Mouse (Mus musculus): Measurements from ENCODE around the gene Kank2.

The Kank2 gene

DNA sequence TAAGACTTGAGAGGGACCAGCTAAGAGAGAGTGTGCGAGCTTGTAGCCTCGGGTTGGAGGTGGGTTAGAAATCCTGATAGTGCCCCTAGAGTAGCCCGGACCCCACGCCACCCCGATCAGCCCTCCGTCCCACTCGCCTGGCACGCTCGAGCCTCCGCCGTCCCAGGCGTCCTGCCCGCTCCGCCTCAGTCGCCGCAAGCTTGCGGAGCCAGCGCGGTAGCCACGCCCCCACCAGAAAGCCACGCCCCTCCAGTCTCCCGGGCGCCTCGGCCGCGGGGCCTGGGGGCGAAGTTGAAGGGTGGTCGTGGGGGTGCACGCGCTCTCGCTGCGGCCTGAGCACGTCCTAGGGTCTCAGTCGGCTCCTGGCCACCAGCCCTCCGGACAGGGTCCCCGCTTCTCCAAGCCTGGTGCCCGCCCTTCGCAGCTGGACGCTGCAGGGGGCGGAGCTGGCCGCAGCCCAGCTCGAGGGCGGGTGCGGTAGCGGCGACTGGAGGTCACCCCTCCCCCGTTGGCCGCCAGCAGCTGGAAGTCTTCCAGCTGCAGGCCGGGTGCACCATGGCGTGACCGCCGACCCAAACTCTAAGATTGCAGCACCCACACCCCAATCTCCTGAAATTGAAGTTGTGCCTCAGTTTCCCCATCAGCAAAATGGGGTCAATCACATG, at the start of gene Kank2:
Gene Kank2, minus strand, starts transcription at position 400 of the 665 bp plus-strand sequence.
- peak; percentile 70 for DNase-seq (ENCODE audit: low read depth, low spot score)

DNA sequence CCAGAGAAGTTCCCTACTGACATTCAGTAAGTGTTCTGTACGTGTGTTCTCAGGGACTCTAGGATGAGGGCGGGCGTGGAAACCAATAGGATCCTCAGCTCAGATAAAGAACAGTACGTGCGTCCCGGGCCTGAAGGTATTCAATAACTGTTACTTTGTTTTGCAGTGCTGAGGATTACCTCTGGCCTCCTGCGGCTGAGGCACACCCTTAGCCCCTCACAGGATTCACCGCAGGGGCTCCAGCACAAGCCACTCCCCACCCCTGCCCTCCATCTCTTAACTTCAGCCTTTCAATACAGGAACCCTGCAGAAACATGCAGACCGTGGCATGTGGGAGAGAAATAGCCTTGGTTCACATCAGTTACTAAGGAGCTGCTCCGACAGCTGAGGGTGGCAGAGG, 49.4 kb upstream of the Kank2 start:
- no peak for DNase-seq (ENCODE audit: low read depth, low spot score)

DNA sequence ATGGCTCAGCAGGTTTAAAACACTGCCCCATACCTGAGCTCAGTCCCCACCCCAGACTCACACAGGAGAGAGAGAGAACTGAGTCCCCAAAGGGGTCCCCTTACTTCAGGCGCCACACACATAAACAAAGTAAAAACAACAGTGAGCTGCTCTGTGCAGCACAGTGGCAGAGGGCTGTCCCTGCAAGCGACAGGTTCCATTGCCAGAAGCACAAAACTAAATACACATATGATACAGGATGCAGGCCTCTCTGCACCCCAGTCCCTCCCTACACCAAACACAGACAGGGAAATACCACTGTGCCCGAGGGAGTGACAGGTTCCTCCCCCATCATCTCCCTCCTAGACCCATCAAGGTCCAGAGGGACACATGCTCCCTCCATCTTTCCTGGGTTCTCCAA, 48.9 kb upstream of the Kank2 start:
- no peak for DNase-seq (ENCODE audit: low read depth, low spot score)

DNA sequence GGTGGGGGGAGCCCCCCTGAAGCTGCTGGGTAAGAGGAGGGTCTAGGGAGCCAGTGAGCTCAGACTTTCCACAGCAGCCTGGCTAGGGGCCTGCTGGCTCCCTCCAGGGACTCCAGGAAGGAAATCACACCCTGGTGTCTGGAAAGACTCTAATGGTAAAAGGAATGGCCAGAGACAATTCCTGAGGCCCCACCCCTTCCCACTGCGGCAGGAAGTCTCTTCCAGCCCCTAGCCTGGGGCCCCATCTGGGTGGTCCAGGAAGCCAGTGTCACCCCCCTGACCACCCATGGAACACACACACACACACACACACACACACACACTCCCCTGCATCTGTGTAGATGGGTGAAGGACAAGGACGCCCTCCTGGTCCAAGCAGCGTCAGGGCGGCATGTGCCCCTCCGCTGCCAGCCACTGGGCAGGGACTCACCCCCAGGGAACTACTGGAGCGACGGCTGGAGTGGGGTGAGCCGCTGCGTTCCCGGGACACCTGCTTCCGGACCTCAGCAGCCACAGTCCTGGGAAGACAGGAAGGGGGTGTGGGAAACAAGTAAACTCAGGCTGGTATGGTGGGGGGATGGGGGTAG, 48.3 kb upstream of the Kank2 start:
- DNase-seq (ENCODE audit: low read depth, low spot score), result no peak

DNA sequence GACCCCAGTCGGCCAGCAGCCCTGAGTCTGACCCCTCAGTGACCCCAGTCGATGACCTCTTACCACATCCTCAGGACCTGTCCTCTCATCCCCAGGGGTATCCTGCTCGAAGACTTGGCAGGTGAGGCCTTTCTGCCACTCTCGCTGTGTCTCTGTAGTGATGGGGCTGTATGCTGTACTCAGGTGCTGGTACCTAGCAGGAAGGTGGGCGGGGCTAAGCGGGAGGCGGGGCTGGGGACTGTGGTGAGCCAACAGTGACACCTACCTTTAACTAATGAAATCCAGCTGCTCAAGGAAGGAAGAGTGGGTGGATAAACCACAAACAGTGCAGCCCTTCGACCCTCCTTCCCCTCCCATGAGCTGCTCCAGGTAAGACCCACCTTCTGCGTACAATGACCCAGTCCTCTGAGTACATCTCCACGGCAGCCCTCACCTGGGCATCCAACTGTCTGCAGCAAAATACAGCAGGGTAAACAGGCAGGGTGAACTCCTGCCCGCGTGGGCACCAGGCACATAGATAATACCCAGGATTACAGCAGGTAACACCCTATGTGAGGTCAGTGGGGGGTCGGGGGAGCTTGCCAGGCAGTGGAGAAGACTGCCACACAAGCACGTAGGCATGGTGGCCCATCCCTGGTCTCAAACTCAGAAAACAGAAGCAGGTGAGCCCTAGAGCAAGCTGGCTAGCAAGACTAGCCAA, 47.0 kb upstream of the Kank2 start:
- no peak for DNase-seq (ENCODE audit: low read depth, low spot score)

DNA sequence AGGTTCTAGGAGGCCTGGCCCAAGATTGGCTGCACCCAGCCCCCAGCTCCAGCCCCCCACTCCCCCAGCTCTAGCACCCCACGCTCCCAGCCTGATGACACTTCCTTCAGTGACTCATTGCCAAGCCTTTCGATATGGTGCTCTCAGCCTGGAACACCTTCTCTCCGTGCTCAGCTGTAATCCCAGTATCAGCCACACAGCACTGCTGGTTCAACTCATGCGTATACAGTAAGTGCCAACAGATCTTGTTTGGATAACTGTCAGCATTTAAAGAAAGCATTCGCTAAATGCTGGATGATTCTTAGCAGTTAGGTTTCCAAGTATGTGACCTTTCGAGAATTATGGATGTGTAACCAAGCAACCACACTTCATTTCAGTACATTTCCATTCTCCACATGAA, 44.5 kb upstream of the Kank2 start:
- no peak for DNase-seq (ENCODE audit: low read depth, low spot score)

DNA sequence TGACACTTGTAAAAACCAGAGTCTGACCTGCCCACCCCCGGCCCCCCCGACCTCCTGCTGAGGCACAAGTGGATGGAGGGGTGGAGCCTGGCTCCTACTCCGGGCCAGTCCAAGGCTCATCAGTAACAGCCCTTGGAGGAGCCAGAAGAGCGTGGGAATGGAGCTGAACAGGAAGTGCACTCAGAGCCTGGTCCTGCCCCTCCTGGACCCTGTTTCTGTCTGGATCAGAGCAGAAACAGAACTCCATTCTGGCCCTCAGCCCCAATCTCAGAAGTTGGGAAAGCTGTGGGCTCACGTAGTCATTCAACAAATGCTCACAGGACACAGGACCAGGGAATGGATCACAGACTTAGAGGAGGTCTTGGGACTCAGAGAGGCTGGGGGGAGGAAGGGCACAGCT, 43.8 kb upstream of the Kank2 start:
- DNase-seq (ENCODE audit: low read depth, low spot score), result no peak

DNA sequence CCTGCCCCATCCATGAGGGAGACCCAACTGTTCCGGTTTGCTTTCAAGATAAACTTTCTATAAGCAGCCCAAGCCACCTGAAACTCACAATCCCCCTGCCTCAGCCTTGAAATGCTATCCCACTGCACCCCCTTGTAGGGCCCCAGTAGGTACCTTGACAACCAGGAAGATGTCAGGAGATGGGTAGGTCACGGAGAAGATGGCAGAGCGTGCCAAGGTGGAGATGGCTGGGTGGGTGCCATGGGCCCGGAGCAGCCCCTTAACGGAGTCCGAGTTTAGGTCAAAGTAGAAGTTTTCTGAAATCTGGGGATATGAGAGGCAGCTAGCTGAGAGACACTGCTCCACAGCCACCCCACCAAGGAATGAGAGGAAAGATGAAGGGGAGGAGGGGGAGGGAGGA, 42.8 kb upstream of the Kank2 start:
- DNase-seq (ENCODE audit: low read depth, low spot score), result no peak

DNA sequence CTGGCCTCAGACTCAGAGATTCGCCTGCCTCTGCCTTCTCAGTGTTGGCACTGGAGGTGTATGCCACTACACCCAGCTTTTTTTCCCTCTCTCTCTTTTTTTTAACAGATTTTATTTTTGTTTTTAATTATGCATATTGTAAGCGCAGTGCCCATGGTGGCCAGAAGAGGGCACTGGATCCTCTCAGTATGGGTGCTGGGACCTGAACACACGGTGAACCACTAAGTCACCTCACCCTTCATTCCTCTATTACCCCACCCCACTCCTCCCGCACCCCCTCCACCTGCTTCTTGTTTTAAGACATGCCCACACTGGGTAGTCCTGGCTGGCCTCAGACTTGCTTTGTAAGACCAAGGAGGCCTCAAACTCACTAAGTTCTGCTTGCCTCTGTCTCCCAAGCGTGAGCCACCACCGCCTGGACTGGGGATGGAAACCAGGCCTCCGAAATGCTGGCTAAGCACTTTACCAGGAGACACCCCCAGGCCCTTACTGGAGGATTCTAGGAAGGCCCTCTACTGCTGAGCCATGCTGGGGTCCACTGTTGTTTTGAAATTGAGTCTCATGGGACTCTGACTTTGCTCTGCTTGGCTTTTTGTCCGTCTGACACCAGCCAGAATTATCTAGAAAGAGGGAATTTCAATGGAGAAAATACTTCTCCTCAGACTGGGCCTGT, 41.7 kb upstream of the Kank2 start:
- DNase-seq (ENCODE audit: low read depth, low spot score), result peak; percentile 69

DNA sequence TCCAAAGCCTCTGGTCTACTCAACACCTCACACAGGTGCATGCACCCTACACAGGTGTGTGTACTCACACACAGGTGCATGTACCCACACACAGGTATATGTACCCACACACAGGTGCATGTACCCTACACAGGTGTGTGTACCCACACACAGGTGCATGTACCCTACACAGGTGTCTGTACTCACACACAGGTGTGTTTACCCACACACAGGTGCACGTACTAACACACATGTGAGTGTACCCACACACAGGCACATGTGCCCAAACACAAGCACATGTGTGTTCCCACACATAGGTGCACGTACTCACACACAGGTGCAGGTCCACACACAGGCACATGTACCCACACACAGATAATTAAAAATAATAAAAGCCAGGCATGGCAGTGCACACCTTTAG, 39.1 kb upstream of the Kank2 start:
- no peak for DNase-seq (ENCODE audit: low read depth, low spot score)

DNA sequence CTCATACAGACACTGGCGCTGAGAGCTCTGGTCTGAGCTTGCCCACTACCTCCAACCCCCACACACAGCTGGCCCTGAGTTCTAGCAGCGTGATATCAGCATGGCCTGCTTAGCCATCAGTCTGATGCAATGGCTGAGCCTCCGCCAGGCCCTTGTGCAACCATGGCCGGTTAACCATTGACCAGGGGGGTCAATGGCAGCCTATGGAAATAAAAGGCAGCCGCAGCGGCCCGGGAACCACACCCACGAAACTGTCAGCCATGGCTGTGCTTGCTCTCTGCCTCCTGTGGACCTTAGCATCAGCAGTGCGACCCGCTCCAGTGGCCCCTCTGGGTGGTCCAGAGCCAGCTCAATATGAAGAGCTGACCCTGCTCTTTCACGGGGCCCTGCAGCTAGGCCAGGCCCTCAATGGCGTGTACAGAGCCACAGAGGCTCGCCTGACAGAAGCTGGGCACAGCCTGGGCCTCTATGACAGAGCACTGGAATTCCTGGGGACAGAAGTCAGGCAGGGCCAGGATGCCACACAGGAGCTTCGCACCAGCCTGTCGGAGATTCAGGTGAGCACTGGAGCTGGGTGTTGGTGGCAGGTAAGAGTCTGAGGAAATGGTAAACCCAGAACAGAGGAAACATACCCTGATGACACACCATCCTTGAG, 36.8 kb upstream of the Kank2 start, which contains the start of gene Angptl8:
Gene Angptl8, plus strand, starts transcription at position 253 of the 655 bp plus-strand sequence.
- no peak for DNase-seq (ENCODE audit: low read depth, low spot score)

DNA sequence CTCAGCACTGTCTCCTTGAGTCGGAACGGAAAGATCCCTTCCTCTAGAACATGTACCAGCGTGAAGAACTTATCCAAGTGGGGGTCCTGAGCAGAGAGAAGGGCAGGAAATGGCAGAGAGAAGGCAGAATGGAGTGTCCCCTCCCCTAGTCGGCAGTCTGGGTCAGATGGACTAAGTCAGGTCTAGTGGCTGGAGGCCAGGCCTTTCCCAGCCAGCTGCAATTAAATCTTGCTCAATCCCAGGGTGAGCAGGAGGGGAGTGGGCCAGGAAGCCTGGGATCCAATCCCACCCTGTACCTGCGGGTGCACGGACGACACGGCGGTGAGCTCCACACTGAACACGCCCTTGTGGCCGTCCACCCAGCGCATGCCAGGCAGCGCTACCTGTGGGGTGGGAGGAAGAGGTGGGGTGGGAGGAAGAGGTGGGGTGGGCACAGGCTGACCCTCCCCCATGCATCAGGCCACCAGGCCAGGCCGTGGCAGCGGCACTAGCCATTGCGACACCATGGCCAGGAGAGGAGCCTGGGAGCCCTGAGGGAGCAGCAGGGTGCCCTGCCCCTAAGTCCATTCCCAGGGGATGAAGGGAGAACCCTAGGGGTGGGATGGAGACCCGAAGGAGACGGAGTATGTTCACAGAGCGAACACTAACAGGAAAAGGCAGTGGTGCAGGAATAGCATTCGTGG, 33.2 kb upstream of the Kank2 start:
- DNase-seq (ENCODE audit: low read depth, low spot score), result no peak

DNA sequence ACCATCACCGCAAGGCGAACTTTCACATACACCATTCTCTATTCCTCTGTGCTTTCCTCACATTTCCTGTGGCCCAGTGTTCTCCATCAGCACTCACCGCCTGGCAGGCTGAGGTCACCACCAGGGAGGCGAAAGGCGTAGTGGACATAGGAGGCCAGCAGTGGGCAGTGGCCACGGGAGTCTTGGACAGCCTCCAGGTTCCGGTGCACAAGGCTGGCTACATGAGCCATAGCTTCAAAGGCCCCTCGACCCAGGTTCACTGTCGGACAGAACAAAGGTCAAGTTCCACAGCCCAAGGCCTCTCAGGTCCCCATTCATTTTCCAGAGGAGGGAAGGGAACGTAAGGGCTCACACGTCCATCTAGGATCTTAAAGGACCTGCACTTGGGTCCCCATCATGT, 32.4 kb upstream of the Kank2 start:
- DNase-seq (ENCODE audit: low read depth, low spot score), result no peak

DNA sequence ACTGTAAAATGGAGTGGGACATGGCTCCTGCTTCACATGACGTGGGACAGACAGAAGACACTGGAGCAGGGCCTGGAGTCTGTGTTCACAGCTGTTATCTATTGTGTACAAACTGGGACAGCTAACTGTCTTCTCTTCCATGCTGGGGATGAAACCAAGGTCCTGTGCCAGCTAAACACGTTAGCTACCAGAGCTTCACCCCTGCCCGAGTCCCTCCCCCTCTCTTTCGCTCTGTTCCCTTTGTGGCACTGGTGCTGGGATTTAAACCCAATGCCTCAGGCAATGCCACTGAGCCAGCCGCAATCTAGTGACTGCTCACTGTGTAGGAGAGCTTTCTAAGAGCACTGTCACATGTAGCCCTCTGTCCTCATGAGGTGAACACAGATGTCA, 31.9 kb upstream of the Kank2 start:
- DNase-seq (ENCODE audit: low read depth, low spot score), result no peak

DNA sequence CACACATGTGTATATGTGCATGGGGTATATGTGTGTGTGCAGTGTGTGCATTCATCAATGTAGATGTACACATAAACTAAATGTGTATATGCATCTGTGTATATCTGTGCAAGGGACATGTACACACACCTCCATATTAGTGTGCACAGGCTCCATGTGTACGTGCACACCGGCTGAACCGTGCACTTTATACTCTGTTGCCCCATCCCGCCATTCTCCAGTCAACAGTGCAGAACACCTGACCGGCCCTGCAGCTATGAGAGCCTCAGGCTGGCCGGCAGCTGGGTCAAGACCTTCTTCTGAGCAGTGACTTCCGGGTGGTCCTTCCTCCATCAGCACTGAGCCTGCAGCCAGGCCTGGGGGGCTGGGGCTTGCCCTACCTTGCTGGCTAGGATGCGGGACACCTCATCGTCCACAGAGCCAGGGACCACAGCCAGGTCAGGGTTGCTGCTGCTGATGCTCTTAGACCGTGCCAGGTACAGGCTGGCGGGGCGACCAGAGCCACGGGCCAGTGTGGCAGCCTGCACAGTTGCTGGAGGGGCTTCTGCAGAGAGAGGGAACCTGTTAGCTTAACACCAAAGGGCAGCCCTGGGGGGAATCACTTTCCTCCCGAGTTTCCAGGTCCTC, 31.4 kb upstream of the Kank2 start:
- no peak for DNase-seq (ENCODE audit: low read depth, low spot score)

DNA sequence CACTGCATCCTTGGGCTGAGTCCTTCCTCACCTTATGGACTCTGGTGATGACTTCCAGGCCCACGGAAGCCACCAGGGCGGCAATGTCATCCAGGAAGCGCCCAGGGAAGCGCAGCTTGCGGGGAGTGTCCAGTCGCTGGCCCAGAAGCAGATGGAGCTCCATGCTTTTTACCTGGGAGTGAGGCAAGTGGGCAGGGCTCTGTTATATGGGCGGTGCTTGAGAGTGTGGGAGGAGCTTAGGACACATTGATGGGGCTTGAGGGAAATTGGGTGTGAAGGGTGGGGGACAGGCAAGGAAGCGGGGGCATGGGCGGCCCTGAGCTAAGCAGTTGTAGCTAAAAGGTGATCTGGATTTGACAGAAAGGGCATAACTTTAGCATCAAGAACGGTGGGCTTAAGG, 25.8 kb upstream of the Kank2 start:
- DNase-seq (ENCODE audit: low read depth, low spot score), result no peak

DNA sequence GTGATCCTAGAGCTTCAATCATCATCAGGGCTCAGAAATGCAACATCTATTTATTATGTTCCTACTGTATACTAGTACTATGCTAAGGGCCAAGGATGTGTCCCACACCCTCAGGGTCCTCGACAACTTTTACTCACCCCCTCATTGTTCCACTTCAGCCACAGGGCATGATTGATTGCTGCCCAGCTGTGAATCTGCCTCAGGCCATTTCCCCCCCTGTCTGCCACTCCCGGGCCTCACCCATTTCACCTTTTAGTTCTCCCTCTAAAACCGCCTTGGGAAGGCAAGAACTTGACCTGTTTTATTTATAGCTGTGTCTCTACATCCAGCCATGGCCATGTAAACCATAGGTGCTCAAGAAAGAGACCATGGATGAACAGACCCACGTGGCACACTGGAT, 25.4 kb upstream of the Kank2 start:
- no peak for DNase-seq (ENCODE audit: low read depth, low spot score)

DNA sequence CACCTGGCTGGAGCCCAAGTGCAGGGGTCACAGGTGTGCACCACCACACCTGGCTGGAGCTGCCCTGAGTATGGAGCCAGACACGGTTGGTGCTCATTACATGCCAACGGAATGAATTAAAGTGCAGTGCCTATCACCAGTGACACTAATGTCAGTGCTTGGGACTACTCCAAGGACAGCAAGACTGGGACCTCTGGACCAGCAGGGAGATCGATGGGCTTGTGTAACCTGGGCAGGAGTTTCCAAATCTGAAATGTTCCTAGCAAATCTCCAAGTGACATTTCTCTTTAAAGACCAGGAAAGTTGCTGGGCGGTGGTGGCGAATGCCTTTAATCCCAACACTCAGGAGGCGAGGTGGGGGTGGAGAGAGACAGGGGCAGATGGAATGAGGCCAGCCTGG, 24.1 kb upstream of the Kank2 start:
- DNase-seq (ENCODE audit: low read depth, low spot score), result no peak

DNA sequence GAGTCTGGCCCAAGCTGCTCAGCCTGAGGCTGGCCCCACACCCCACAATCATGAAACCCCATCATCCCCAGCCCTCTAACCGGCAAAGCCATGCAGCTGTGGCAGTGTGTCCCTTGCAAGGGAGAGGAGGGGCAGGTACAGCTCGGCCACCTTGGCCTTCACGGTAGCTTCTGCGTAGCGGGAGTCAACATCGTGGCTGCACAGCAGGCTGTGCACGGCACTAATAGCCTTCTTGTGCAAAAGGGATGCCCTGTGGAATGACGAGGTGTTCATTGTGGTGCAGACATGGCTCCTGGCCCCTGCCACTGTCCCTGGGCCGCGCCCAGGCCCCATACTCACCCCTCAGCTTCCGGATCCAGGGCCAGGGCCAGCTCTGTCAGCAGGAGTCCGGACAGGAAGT, 21.6 kb upstream of the Kank2 start:
- DNase-seq (ENCODE audit: low read depth, low spot score), result no peak

DNA sequence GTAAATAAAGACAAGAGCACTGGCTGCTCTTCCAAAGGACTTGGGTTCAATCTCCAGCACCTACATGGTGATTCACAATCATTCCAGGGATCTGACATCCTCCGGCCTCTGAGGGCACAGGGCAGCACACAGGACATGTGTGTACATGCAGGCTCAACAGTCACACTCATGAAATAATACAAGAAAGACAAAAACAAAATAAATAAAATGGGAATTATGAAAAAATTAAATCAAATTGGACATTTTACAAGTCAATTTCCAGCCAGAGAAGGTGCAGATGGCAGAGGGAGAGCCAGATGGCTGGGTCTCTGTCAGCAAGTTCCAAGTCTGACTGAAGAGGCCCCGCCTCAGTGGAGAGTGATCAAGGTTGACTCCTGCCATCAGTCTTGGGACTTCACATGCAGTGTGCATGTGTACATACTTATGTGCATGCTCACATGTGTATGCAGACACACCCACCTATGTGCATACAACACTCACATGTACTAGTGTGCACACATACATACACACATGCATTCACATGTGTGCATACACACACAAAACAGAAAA, 20.7 kb upstream of the Kank2 start:
- DNase-seq (ENCODE audit: low read depth, low spot score), result no peak

DNA sequence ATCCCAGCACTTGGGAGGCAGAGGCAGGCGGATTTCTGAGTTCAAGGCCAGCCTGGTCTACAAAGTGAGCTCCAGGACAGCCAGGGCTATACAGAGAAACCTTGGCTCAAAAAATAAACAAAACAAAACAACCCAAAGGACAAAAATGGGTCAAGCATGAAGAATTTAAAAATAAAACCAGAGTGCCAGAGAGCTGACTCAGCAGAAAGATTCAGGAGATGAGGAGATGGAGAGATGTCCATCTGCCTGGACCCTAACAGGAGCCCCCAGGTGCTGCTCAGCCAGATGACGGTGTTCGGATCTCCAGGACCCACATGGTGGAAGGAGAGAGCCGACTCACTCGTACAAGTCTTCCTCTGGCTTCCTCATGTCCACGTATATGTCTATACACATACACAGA, 20.0 kb upstream of the Kank2 start:
- no peak for DNase-seq (ENCODE audit: low read depth, low spot score)

Data from 3T3-L1 (cell line).